ENCODE assay signal across 9 mouse cellular contexts in the genomic region with DNA sequence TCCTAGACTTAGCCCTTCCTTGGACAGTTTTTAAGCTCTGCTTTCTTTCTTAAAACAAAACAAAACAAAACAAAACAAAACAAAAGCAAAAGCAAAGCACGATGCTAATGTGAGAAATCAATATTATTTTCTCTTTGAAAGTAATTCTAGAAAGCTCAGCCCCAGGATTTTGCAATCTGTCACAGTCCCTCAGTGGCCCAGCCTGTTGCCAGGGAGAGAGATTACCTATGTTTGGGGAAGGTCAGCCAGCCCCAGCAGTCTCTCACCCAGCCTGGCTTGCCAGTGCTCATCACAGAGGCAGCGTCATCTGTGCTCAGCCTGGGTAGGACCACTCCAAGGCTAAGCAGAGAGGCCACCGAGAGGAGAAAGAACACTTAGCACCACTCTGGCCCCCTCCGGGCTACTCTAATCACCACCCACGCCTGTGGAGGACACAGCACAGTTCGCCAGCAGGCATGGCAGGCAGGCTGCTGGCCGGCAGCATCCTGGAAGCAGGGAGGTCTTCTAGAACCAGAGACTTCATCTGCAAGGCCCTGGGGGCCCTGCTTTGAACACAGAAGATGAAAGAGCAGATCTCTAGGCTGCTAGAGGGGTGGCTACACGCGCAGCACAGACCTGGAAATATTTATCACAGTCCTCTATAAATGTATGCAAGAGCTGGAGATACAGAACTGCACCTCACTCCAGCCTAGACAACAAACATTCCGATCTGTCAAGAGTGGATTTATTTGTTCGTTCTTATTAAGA. TPM values are rescaled to one million over a fixed set of nuclear protein-coding genes. Genes with fewer than 3 reads are reported as not detected.
DNase-seq lines count a peak whose midpoint lies in the region; ATAC-seq lines count a peak whose summit lies in the region.
"Had no signal": no experiment of that assay in that cellular context is flagged by ENCODE, and none has a peak within 500 bp of the region (broad histone marks: within the 10 kb centered on the region; RNA-seq: fewer than 3 reads in every experiment).

No protein-coding gene starts in this region.

- no peaks in the 10 kb centered on the region for H3K27me3 ChIP-seq in embryonic facial prominence, embryonic 14.5 days (replicated peaks; ENCODE audit: control insufficient read depth, insufficient read depth, low read length)
- H3K27me3 ChIP-seq in limb, embryonic 10.5 days (ENCODE audit: low read depth, poor library complexity, severe bottlenecking), result no peaks in the 10 kb centered on the region

- no peak overlapping the region for H3K4me3 ChIP-seq in embryonic facial prominence, embryonic 14.5 days (ENCODE audit: low read depth, low read length)
- no peak overlapping the region for H3K4me3 ChIP-seq in limb, embryonic 10.5 days

- no peaks in the 10 kb centered on the region for H3K36me3 ChIP-seq in embryonic facial prominence, embryonic 14.5 days (ENCODE audit: control insufficient read depth, insufficient read depth, low read length)
- H3K36me3 ChIP-seq in limb, embryonic 10.5 days, result no peaks in the 10 kb centered on the region

- peak overlapping the region; percentile 28 for H3K4me2 ChIP-seq in embryonic facial prominence, embryonic 14.5 days (ENCODE audit: low read depth, low read length)

- ATAC-seq in embryonic facial prominence, embryonic 14.5 days (ENCODE audit: low read depth), result peak; percentile 79; the same call in 1 of the 2 replicates

- peak; percentile 11 for DNase-seq in lung, postnatal 10 days
- DNase-seq in lung, postnatal 36 days, result no peak
- peak; percentile 17 for DNase-seq in embryonic facial prominence, embryonic 14.5 days (ENCODE audit: low spot score)
- DNase-seq in limb, embryonic 10.5 days (ENCODE audit: low spot score), result peak; percentile 43
- peak; percentile 61 for DNase-seq in testis, postnatal 10 days (ENCODE audit: low spot score)
- DNase-seq in layer of hippocampus, adult 11-12 months (ENCODE audit: low spot score), result no peak
- DNase-seq in left cerebral cortex, adult 8-10 months (ENCODE audit: low spot score in 2 of 2), result no peak
- DNase-seq in frontal cortex, postnatal 36 days (ENCODE audit: low spot score in 2 of 2), result no peak

- 17% methylated on average over 11 of the region's 11 CpGs for WGBS in embryonic facial prominence, embryonic 14.5 days
- WGBS in limb, embryonic 10.5 days, result 30% methylated on average over 11 of the region's 11 CpGs

- H3K9me3 ChIP-seq in embryonic facial prominence, embryonic 14.5 days (ENCODE audit: control insufficient read depth, low read length), result no peaks in the 10 kb centered on the region
- no peaks in the 10 kb centered on the region for H3K9me3 ChIP-seq in limb, embryonic 10.5 days (replicated peaks)

- H3K4me1 ChIP-seq in embryonic facial prominence, embryonic 14.5 days (ENCODE audit: control insufficient read depth, insufficient read depth, low read length), result no peaks in the 10 kb centered on the region; the same call in 1 of the 2 replicates
- peaks cover 15% of the 10 kb centered on the region for H3K4me1 ChIP-seq in limb, embryonic 10.5 days

- no peak overlapping the region for H3K9ac ChIP-seq in embryonic facial prominence, embryonic 14.5 days (ENCODE audit: low read depth, low read length)

- H3K27ac ChIP-seq in embryonic facial prominence, embryonic 14.5 days (replicated peaks; ENCODE audit: low read depth, low read length), result no peak overlapping the region
- peak overlapping the region; percentile 68 for H3K27ac ChIP-seq in limb, embryonic 10.5 days
- H3K27ac ChIP-seq: macrophage had no signal

RNA-seq across cellular contexts. Expression of a gene that starts 14.6 kb away (rescaled TPM):
- 2.8 and 3.1 TPM in 2 replicates for polyA plus RNA-seq in embryonic facial prominence, embryonic 14.5 days (2014; fragmentation: Nextera tagmentation; extraction: Ambion mirVana)
- polyA plus RNA-seq in limb, embryonic 10.5 days (2016; fragmentation: Nextera tagmentation; extraction: Ambion mirVana), result 0.41 and 0.63 TPM in 2 replicates
- total RNA-seq in left cerebral cortex, adult 8-10 months (2022), result 100 to 1,000 TPM; 198 to 240 (median 222) TPM

Comparison
In these comparisons a context has a peak if more than half of its experiments do, and no peak if none do; other contexts are left out.
1. DNase-seq: peak in lung, postnatal 10 days (single experiment), embryonic facial prominence, embryonic 14.5 days (single experiment), limb, embryonic 10.5 days (single experiment) and testis, postnatal 10 days (single experiment); none in lung, postnatal 36 days (single experiment), layer of hippocampus, adult 11-12 months (single experiment), left cerebral cortex, adult 8-10 months (0 of 2) and frontal cortex, postnatal 36 days (0 of 2).